Mouse (Mus musculus): ENCODE measurements around the gene Megf11. TPM values are rescaled to one million over a fixed set of nuclear protein-coding genes. Genes with fewer than 3 reads are reported as not detected.

The Megf11 gene
- polyA plus RNA-seq, 1 experiment: 0.94 TPM

DNA sequence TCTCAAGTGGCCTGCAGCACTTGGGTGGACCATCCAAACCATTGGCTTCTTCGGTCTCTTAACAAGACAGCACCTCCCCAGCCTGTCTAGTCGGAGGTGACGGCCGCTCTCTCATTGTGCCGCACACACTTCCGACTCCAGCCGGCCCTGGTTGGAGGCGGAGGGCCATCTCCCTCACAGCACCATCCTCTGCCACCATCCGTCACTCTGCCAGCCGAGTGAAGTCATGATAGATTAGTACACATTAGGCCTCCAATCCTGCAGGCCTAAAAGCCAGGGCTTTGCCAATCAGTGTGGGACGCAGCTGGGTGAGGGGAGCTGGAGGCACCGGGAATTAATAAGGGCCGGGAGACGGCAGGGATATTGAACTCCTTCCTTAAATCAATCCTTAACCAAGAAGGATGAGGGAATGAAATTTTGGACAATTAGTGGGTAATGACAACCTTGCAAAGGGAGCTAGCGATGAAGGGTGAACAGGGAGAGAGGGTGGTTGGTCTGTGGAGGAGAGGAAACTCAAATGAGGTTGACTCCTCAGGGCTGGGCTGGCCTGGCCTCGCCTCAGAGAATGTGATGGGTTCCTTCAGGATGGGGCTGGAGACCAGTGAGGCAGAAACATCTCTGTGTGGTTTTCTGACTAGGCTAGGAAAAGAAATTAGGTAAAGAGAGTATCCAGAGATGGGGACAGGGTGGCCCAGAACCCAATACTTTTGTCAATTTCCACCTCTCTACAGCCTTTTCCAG lies 76.3 kb downstream of the Megf11 start:
- H3K4me1 ChIP-seq (ENCODE audit: control insufficient read depth, insufficient read depth, low read length): no peaks in the 10 kb centered on the region
- no peak for TF ChIP-seq POLR2A (IDR thresholded peaks at IDR 0.05; ENCODE audit: insufficient read depth, low read length)
- no peak for TF ChIP-seq EP300 (IDR thresholded peaks at IDR 0.05; ENCODE audit: insufficient read depth, low read depth, low read length)
- TF ChIP-seq CTCF (IDR thresholded peaks at IDR 0.05; ENCODE audit: low read depth, low read length): no peak
- H3K27me3 ChIP-seq (ENCODE audit: control insufficient read depth, insufficient read depth, low read length, poor library complexity, severe bottlenecking): no peaks in the 10 kb centered on the region
- H3K9ac ChIP-seq (ENCODE audit: low read depth, poor library complexity, severe bottlenecking): no peak overlapping the region
- H3K4me3 ChIP-seq (ENCODE audit: low read depth, low read length): no peak overlapping the region
- H3K27ac ChIP-seq (ENCODE audit: insufficient read depth, low read length): no peak overlapping the region
- no peaks in the 10 kb centered on the region for H3K9me3 ChIP-seq (replicated peaks; ENCODE audit: control insufficient read depth, insufficient read depth, low read length, poor library complexity, severe bottlenecking)
- H3K36me3 ChIP-seq (ENCODE audit: control insufficient read depth, insufficient read depth, low read length, poor library complexity, severe bottlenecking): no peaks in the 10 kb centered on the region

DNA sequence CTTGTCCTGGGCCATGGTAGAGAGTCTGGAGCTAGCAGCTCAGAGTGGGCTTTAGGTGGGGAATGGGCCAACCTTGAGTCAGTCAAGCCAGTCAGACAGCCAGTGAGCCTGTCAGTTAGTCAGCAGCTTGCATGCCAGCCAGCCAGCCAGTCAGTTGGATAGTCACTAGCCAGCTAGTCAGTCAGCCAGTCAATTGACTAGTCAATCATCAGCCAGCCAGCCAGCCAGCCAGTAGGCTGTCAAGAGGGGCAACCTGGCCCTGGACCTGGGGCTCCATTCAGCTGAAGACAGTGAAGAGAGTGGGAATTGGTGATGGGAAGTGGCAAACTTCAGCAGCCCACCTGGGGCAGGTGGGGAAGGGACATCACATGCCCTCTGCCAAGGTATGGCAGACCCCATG lies 77.4 kb downstream of the Megf11 start:
- no peak overlapping the region for H3K4me3 ChIP-seq (ENCODE audit: low read depth, low read length)
- H3K4me1 ChIP-seq (ENCODE audit: control insufficient read depth, insufficient read depth, low read length): no peaks in the 10 kb centered on the region
- no peaks in the 10 kb centered on the region for H3K9me3 ChIP-seq (replicated peaks; ENCODE audit: control insufficient read depth, insufficient read depth, low read length, poor library complexity, severe bottlenecking)
- no peak overlapping the region for H3K27ac ChIP-seq (ENCODE audit: insufficient read depth, low read length)
- no peaks in the 10 kb centered on the region for H3K36me3 ChIP-seq (ENCODE audit: control insufficient read depth, insufficient read depth, low read length, poor library complexity, severe bottlenecking)
- H3K27me3 ChIP-seq (ENCODE audit: control insufficient read depth, insufficient read depth, low read length, poor library complexity, severe bottlenecking): no peaks in the 10 kb centered on the region
- TF ChIP-seq POLR2A (IDR thresholded peaks at IDR 0.05; ENCODE audit: insufficient read depth, low read length) (no peak), EP300 (IDR thresholded peaks at IDR 0.05; ENCODE audit: insufficient read depth, low read depth, low read length) (no peak), CTCF (IDR thresholded peaks at IDR 0.05; ENCODE audit: low read depth, low read length) (no peak)
- H3K9ac ChIP-seq (ENCODE audit: low read depth, poor library complexity, severe bottlenecking): no peak overlapping the region

DNA sequence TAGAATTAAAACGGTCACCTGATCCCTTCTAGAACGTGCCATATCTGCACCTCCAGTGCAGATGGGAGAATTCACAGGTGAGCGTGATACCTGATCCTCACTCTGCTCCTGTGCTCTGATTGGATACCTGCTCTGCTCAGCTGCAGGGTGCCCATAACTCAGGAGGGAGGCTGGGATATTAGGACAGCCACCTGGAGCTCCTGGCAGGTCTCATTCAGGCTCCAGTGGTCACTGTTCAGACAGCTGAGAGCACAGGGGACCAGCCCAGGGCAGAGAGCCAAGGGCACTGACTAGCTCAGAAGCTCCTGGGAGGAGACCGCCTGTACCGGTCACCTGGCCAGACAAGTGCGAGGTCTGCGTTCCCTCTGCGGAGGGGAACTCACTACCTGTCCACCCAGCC lies 80.7 kb downstream of the Megf11 start:
- no peak overlapping the region for H3K27ac ChIP-seq (ENCODE audit: insufficient read depth, low read length)
- no peaks in the 10 kb centered on the region for H3K4me1 ChIP-seq (ENCODE audit: control insufficient read depth, insufficient read depth, low read length)
- no peak overlapping the region for H3K9ac ChIP-seq (ENCODE audit: low read depth, poor library complexity, severe bottlenecking)
- H3K27me3 ChIP-seq (ENCODE audit: control insufficient read depth, insufficient read depth, low read length, poor library complexity, severe bottlenecking): no peaks in the 10 kb centered on the region
- no peaks in the 10 kb centered on the region for H3K36me3 ChIP-seq (ENCODE audit: control insufficient read depth, insufficient read depth, low read length, poor library complexity, severe bottlenecking)
- no peaks in the 10 kb centered on the region for H3K9me3 ChIP-seq (replicated peaks; ENCODE audit: control insufficient read depth, insufficient read depth, low read length, poor library complexity, severe bottlenecking)
- TF ChIP-seq EP300 (IDR thresholded peaks at IDR 0.05; ENCODE audit: insufficient read depth, low read depth, low read length) (no peak), CTCF (IDR thresholded peaks at IDR 0.05; ENCODE audit: low read depth, low read length) (no peak), POLR2A (IDR thresholded peaks at IDR 0.05; ENCODE audit: insufficient read depth, low read length) (no peak)
- no peak overlapping the region for H3K4me3 ChIP-seq (ENCODE audit: low read depth, low read length)

DNA sequence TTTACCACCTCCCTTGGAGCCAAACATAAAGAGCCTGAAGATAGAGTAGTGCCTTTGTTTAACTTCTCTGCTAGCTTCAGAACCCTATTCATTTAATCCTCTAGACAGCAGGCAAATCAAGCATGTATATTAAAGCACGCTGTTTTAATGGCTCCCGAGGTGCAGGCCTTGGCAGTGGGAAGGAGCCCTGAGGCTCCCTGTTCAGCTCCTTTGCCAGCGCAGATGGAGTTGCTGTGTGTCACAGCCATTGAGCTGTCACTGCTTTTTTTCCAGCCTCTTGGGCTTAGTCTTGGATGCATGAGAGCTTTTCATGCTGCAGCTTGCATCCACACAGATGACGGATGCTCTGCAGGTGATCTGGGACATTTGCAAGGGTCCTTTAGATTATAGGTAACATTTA lies 81.1 kb downstream of the Megf11 start:
- Histone ChIP-seq H3K9me3 (replicated peaks; ENCODE audit: control insufficient read depth, insufficient read depth, low read length, poor library complexity, severe bottlenecking) (no peaks in the 10 kb centered on the region), H3K27me3 (ENCODE audit: control insufficient read depth, insufficient read depth, low read length, poor library complexity, severe bottlenecking) (no peaks in the 10 kb centered on the region), H3K27ac (ENCODE audit: insufficient read depth, low read length) (no peak overlapping the region), H3K36me3 (ENCODE audit: control insufficient read depth, insufficient read depth, low read length, poor library complexity, severe bottlenecking) (no peaks in the 10 kb centered on the region), H3K4me3 (ENCODE audit: low read depth, low read length) (no peak overlapping the region), H3K4me1 (ENCODE audit: control insufficient read depth, insufficient read depth, low read length) (no peaks in the 10 kb centered on the region), H3K9ac (ENCODE audit: low read depth, poor library complexity, severe bottlenecking) (no peak overlapping the region)
- TF ChIP-seq CTCF (IDR thresholded peaks at IDR 0.05; ENCODE audit: low read depth, low read length): no peak

DNA sequence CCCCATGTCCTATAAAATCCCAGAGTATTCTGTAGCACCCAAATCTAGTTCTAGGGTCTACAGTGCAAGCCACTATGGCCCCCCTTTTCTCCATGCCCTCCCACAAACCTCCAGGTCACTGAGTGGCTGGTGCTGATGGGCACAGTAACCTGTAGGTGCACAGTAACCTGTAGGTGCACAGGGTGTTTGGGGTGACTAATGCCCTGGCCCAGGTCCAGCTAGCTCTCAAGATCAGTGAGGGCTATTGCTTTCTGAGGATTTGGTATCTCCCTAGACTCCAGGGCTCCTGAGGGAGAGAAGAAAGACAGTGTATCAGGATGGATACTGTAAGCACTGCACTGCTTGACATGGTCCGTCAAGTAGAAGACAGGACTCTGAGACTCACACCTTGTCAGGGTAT lies 85.4 kb downstream of the Megf11 start:
- no peaks in the 10 kb centered on the region for H3K36me3 ChIP-seq (ENCODE audit: control insufficient read depth, insufficient read depth, low read length, poor library complexity, severe bottlenecking)
- H3K27ac ChIP-seq (ENCODE audit: insufficient read depth, low read length): no peak overlapping the region
- H3K9ac ChIP-seq (ENCODE audit: low read depth, poor library complexity, severe bottlenecking): no peak overlapping the region
- no peak overlapping the region for H3K4me3 ChIP-seq (ENCODE audit: low read depth, low read length)
- TF ChIP-seq POLR2A (IDR thresholded peaks at IDR 0.05; ENCODE audit: insufficient read depth, low read length) (no peak), EP300 (IDR thresholded peaks at IDR 0.05; ENCODE audit: insufficient read depth, low read depth, low read length) (no peak), CTCF (IDR thresholded peaks at IDR 0.05; ENCODE audit: low read depth, low read length) (no peak)
- no peaks in the 10 kb centered on the region for H3K9me3 ChIP-seq (replicated peaks; ENCODE audit: control insufficient read depth, insufficient read depth, low read length, poor library complexity, severe bottlenecking)
- no peaks in the 10 kb centered on the region for H3K4me1 ChIP-seq (ENCODE audit: control insufficient read depth, insufficient read depth, low read length)
- H3K27me3 ChIP-seq (ENCODE audit: control insufficient read depth, insufficient read depth, low read length, poor library complexity, severe bottlenecking): no peaks in the 10 kb centered on the region

DNA sequence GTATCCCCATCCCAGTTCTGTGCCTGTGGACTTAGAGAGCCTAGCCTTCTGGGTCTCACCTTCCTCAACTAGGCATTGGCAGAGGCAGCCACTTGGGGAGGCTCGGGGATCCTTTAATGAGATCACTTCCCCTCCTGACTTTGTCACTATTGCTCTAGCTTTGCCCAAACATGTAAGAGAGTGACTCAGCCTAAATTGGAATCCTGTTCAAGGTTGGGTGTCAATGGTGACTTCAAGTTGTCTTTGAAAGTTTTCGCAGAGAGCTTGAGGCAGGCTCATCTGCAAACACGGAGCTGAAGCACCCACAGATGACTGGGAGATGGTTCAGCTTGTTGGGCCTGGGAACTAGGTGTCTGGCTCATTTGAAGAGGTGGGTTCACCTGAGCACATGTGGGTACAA lies 85.9 kb downstream of the Megf11 start:
- Histone ChIP-seq H3K9ac (ENCODE audit: low read depth, poor library complexity, severe bottlenecking) (no peak overlapping the region), H3K9me3 (replicated peaks; ENCODE audit: control insufficient read depth, insufficient read depth, low read length, poor library complexity, severe bottlenecking) (no peaks in the 10 kb centered on the region), H3K27ac (ENCODE audit: insufficient read depth, low read length) (no peak overlapping the region), H3K27me3 (ENCODE audit: control insufficient read depth, insufficient read depth, low read length, poor library complexity, severe bottlenecking) (no peaks in the 10 kb centered on the region), H3K4me1 (ENCODE audit: control insufficient read depth, insufficient read depth, low read length) (no peaks in the 10 kb centered on the region), H3K4me3 (ENCODE audit: low read depth, low read length) (no peak overlapping the region), H3K36me3 (ENCODE audit: control insufficient read depth, insufficient read depth, low read length, poor library complexity, severe bottlenecking) (no peaks in the 10 kb centered on the region)
- no peak for TF ChIP-seq POLR2A (IDR thresholded peaks at IDR 0.05; ENCODE audit: insufficient read depth, low read length)
- TF ChIP-seq CTCF (IDR thresholded peaks at IDR 0.05; ENCODE audit: low read depth, low read length): no peak
- no peak for TF ChIP-seq EP300 (IDR thresholded peaks at IDR 0.05; ENCODE audit: insufficient read depth, low read depth, low read length)
